Mouse (Mus musculus) heart, postnatal 25 days (tissue): ENCODE measurements at regions not wholly inside any gene's neighbourhood (a gene's known extent, or its start where the extent isn't known, plus 50 kb on each side); places are given as distances from the start of the nearest gene placed in this dataset.
A peak's percentile ranks its signal among the peaks of the same experiment; 100 is the strongest.

ENCODE experiments used
- DNase-seq: peaks from one replicate; pipeline ENCODE4 v3.0.0; 2022; ENCODE audit warnings: low spot score
- intact Hi-C: fragments of 180-260 bp; cut with DNase I; formaldehyde crosslinking; loops from one replicate; pipeline ENCODE4 v1.15.1; 2025

GRCm38 (mm10) chr13:60123964-60124363, 53.2 kb downstream of the Gas1 start:
- no peak for DNase-seq
- intact Hi-C loops, result no loop called here

- intact Hi-C loops, result no loop called here
- no peak for DNase-seq
Observed at GRCm38 (mm10) chr13:60123174-60123587, 54.0 kb downstream of the Gas1 start.

- DNase-seq, result no peak
- intact Hi-C loops, result no loop called here
Observed at GRCm38 (mm10) chr13:60122341-60123173, 54.6 kb downstream of the Gas1 start.

GRCm38 (mm10) chr13:60111465-60111864, 65.7 kb downstream of the Gas1 start:
- intact Hi-C loops, result no loop called here
- DNase-seq, result no peak

GRCm38 (mm10) chr13:60110079-60110846, 66.9 kb downstream of the Gas1 start:
- intact Hi-C loops, result no loop called here
- DNase-seq, result peak; percentile 21

GRCm38 (mm10) chr13:60105286-60105685, 71.9 kb downstream of the Gas1 start:
- DNase-seq, result no peak
- intact Hi-C loops, result no loop called here

GRCm38 (mm10) chr13:60101651-60102050, 75.5 kb downstream of the Gas1 start:
- DNase-seq, result no peak
- intact Hi-C loops, result loop anchor here (5.0 kb wide), 1 partner anchor 66 kb away; no protein-coding TSS in a partner anchor

- DNase-seq, result no peak
- intact Hi-C loops, result loop anchor here (5.0 kb wide), 1 partner anchor 67 kb away; no protein-coding TSS in a partner anchor
Observed at GRCm38 (mm10) chr13:60100130-60101112, 76.7 kb downstream of the Gas1 start.

- intact Hi-C loops, result loop anchor here (5.0 kb wide), 1 partner anchor 68 kb away; no protein-coding TSS in a partner anchor
- no peak for DNase-seq
Observed at GRCm38 (mm10) chr13:60099469-60100129, 77.6 kb downstream of the Gas1 start.

- intact Hi-C loops, result no loop called here
- DNase-seq, result no peak
Observed at GRCm38 (mm10) chr13:60098394-60098793, 78.8 kb downstream of the Gas1 start.

GRCm38 (mm10) chr13:60097776-60098175, 79.4 kb downstream of the Gas1 start:
- intact Hi-C loops, result no loop called here
- no peak for DNase-seq

- intact Hi-C loops, result no loop called here
- peak; percentile 42 for DNase-seq
Observed at GRCm38 (mm10) chr13:60086657-60087056, 90.5 kb downstream of the Gas1 start.

- intact Hi-C loops, result no loop called here
- DNase-seq, result peak; percentile 9
Observed at GRCm38 (mm10) chr13:60084975-60085374, 92.2 kb downstream of the Gas1 start.

GRCm38 (mm10) chr13:60084290-60084689, 92.9 kb downstream of the Gas1 start:
- intact Hi-C loops, result no loop called here
- no peak for DNase-seq

GRCm38 (mm10) chr13:60080113-60080512, 97.1 kb downstream of the Gas1 start:
- intact Hi-C loops, result no loop called here
- no peak for DNase-seq

GRCm38 (mm10) chr13:60078331-60079050, 98.7 kb downstream of the Gas1 start:
- intact Hi-C loops, result no loop called here
- peak; percentile 64 for DNase-seq

- peak; percentile 27 for DNase-seq
Observed at GRCm38 (mm10) chr13:60076147-60076800, 100.9 kb downstream of the Gas1 start.

GRCm38 (mm10) chr13:60071595-60071994, 105.6 kb downstream of the Gas1 start:
- intact Hi-C loops, result no loop called here
- peak; percentile 59 for DNase-seq

More at GRCm38 (mm10) chr13:60076147-60076800, 100.9 kb downstream of the Gas1 start:
- intact Hi-C loops, result no loop called here
